Mouse (Mus musculus) testis, adult 2 months (tissue): ENCODE measurements around the gene Elovl5.

Experiments used
- CTCF ChIP-seq: fragments of 200-500 bp; IDR thresholded peaks from 2 replicates; pipeline ENCODE4 v1.5.1; 2012; ENCODE audit warnings: low read depth, mild to moderate bottlenecking, inconsistent platforms, low read length, moderate library complexity; ENCODE audit not compliant: control insufficient read depth, insufficient read depth, insufficient replicate concordance
- POLR2A ChIP-seq: fragments of 200-500 bp; IDR thresholded peaks from 2 replicates; pipeline ENCODE4 v1.6.1; 2012; ENCODE audit warnings: low read depth, mild to moderate bottlenecking, inconsistent platforms, low read length, moderate library complexity; ENCODE audit not compliant: control insufficient read depth

GRCm38 (mm10) chr9:77948214-77948613 is 31.1 kb downstream of the Elovl5 start:
- TF ChIP-seq CTCF (no peak), POLR2A (no peak)
